Mouse (Mus musculus) T-helper 1 cell (primary cell): ENCODE measurements around the gene Serpinb9e.
"Not testable (repeated sequence)": the region's sequence is repeated elsewhere in the genome, so short reads cannot be mapped to it uniquely, and the experiment has no call there.

Experiments used
- in situ Hi-C: fragments of 300-600 bp; cut with MboI, MseI; formaldehyde crosslinking; loops from one replicate; pipeline ENCODE4 v1.15.1; 2025; ENCODE audit warnings: high pct_unique_total_duplicates

Gene Serpinb9e

GRCm38 (mm10) chr13:33249312-33249711, at the start of gene Serpinb9e:
TSS of gene Serpinb9e (plus strand) at chr13:33249612.
- in situ Hi-C loops: not testable (repeated sequence)

GRCm38 (mm10) chr13:33199740-33200139, 49.7 kb upstream of the Serpinb9e start:
- in situ Hi-C loops: no loop called here

- in situ Hi-C loops: loop anchor here (25.0 kb wide), 1 partner anchor 1571 kb away; no protein-coding TSS in a partner anchor
Observed at GRCm38 (mm10) chr13:33308631-33309030, 59.2 kb downstream of the Serpinb9e start.
